Mouse (Mus musculus) spleen, embryonic (tissue): ENCODE measurements at regions not wholly inside any gene's neighbourhood (a gene's known extent, or its start where the extent isn't known, plus 50 kb on each side); places are given as distances from the start of the nearest gene placed in this dataset.

Source experiments
- CTCF ChIA-PET: fragments of 350-600 bp; sonication (Branson Sonifier 250); formaldehyde crosslinking; loops from one replicate; lab custom pipeline; 2022; lab: Charles Lee

DNA sequence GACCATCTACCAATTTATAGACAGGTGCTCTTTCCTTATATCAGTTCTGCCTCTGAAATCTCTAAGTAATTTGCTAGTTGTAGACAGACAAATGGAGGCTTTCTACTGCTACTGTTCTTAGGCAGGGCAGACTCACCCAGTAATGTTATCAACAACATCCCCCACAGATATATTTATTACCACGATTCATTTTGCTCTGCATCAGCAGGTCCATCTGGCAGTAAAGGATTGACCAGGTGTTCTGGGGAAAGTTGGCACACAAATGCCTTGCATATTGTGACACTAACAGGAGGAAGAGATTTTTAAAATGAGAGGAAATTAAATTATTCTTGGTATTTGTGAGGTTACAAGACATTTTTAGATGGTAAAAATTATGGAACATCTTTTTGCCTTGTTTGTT is 627.3 kb upstream of the Tmprss15 start:
- CTCF ChIA-PET = no interaction called here

DNA sequence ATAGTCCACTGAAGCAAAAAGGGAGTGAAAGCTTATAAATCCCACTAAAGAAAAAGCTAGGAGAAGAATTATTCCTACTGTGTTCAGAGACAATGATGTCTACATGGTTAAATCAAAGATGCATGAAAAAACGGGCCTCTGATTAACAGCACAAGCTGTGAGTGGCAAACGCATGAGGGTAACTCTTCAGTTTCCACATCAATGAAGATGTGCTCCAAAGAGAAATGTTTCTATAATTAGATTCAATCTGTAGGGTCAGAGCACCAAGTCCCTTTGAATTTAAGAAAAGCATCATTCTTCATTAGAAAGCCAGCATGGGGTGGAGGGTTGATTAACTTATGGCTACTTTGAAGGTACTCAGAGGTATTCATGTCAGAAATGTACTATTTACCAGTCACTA is 601.5 kb upstream of the Tmprss15 start:
- CTCF ChIA-PET = no interaction called here

DNA sequence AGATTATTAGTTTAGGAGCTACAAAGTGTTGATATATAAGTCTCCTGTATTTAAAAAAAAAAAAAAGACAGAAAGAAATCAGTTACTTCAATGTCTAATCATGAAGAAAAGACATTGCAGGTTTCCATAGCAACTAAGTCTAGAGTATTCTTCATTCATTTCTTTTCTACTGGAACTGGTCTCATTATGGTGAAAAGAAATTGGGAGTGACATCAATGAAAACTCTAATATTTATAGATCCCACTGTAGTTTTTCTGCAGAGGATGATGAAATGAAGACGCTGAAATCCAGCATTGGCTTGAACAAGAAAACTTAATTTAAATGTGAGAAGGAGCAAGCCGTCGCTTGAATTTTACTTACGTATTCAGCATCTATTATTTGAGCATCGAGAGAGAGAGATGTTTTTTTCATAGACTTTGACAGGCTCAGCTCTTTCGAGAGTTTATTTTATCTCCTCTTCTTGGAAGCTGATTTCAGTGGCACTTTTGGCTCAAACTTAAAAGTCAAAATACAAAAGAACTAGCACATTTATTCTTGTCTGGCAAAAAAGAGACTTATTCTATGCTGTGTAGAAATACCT is 560.4 kb upstream of the Tmprss15 start:
- CTCF ChIA-PET = no interaction called here

DNA sequence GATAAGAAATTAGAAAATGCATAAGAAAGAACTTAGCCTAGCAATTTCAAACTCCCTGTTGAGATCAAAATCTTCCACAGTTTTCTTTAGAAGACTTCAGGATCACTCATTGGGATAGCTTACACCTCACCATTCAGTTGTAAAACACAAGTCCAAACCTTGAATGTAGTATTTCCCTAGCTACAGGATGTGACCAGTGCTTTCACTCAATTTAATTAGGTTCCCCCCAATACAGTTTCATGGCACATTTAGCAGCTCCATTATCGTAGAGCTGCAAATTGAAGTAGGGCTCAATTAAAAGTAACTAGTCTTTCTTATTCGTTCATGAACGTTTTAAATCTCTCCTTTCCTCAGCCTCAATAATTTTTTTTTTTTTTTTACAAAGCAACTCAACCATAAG is 550.0 kb upstream of the Tmprss15 start:
- CTCF ChIA-PET = no interaction called here

DNA sequence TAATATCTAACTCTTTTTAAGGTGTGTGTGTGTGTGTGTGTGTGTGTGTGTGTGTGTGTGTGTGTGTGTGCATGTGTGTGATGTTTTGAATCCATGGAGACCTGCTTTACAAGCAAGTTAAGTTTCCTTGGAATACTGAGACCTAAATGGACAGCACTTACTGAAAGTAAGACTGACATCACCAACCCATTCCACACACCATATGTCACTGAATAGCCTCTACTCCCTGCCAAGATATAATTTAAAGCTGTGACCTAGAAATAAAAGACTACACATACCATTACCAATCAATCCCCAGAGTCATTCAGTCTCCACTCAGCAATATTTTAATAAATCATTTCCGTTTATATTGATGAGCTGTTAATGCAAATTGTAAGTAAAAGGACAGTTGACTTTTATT is 536.2 kb upstream of the Tmprss15 start:
- CTCF ChIA-PET = no interaction called here

DNA sequence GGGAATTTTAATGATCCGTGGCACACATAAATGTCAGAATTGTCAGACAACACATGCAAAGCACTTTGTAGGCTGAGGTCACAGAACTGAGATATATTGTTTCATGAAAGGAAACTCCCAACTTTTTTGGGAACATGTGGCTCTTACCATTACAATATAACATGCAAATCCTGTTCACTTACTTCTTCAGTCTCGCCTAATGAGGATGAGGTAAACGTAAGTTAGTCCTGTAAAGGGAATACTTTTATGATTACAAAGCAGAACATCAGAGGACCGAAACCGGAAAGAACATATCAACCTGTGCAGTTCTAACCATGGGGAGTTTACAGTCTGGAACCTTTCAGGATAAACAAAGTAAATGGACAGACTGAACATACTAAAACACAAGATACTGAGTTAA is 520.1 kb upstream of the Tmprss15 start:
- CTCF ChIA-PET = no interaction called here

DNA sequence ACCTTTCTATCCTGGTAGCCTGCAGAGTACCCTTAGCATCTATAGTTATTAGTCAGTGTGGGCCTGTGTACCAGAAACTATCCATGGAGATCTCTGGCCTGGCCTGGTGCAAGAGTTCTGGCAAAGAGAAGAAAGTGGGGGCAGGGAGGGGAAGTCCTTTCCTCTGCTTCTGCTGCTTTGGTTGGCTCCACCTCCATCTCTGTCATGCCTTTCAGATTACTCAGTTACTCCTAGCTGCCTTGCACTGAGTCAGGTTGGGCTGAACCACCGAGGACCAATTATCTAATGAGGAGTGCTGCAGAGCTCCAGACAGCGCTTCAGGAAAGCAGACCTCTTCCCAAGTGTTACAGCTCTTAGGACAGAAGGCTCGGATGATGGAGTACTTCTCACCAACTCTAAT is 500.0 kb upstream of the Tmprss15 start:
- CTCF ChIA-PET = no interaction called here

DNA sequence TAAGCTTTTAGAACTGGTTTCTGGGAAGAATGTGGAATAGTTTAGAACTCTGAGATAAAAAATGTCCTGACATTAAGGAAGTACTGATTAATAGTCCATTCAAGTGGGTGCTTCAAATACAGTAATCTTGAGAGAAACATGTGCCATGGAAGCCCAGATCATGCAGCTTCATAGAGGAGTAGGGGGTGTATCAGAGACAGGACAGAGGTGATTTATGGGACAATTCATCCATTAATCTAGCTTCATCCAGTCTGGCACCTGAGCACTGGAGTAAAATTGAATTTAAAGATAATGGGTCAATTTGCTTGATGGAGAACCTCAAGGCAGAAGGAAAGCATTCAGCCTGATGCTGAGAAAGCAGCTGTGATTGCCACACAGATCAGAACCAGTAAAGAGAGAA is 494.8 kb upstream of the Tmprss15 start:
- CTCF ChIA-PET = no interaction called here

DNA sequence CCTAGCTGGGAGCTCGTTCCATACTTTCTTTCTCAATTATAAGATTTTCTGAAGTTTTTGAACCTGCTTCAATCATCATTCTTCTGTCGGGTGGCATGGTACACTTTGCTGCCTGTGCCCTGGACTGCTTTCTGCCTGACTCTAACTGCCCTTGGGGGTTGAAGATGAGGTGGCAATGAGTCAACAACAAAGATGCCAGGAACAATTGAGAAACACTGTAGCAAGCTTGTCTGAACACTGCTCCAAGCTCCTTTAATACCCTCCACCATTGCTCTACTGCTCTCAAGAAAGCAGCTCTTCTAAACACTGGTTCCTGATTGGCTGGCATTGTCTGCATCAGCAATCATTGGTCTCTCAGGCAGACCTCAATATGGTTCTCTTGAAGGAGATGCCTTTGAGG is 480.0 kb upstream of the Tmprss15 start:
- CTCF ChIA-PET = no interaction called here

DNA sequence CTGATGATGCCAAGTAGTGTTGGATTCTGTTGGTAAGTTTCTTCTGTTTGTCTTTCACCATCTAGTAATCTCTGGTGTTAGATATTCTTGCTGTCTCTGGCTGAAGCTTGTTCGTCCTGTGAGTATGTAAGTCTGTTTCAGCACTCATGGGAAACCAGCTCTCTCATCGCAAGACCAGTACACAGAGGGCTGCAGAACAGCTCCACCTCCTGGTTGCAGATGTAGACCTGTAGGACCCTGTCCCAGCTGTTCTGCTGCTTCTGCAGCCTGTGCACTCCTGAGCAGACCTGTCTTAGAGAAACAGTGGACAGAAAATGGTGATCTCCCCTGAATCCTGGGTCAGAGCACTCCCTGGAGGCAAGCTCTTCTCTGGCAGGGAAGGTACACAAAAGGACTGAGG is 443.5 kb upstream of the Tmprss15 start:
- CTCF ChIA-PET = no interaction called here

DNA sequence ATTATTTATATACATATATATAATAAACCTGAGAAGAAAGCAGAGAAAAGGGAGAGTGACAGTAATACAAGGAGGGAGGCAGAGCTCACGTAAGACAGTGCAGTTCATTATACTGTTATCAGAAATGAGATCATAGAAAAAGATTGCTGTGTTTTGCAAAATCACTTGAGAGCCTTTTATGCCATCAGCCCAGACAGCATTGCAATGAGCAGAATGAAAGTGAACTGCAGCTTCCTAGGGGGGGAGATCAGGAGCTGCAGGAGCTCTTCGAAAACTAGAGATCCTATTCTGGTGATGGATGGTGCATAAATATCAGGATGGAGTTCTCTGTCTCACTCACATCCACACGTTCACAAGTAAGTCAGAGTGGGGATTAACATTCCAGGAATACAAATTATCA is 401.6 kb upstream of the Tmprss15 start:
- CTCF ChIA-PET = interaction anchor here (0.5 kb wide), 1 partner anchor 31 kb away, joined by 3 read pairs; no protein-coding TSS in a partner anchor

DNA sequence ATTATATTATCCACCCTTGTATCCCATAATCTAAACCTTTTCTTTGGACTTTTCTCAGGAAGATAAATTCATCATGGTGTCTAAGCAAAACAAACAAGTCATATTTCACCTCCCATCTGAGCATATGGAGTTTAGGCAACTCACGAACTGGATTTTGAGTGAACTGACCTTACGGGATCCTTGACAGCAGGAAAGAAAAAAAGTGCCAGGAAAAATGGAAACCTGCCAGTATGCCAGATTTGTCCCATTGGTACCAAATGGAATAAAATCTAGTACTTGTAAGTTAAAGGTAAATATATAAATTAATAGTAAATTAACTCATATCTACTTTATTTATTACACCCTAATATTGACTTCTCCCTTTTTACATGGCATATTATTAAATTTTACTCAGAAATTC is 360.0 kb upstream of the Tmprss15 start:
- CTCF ChIA-PET = no interaction called here

DNA sequence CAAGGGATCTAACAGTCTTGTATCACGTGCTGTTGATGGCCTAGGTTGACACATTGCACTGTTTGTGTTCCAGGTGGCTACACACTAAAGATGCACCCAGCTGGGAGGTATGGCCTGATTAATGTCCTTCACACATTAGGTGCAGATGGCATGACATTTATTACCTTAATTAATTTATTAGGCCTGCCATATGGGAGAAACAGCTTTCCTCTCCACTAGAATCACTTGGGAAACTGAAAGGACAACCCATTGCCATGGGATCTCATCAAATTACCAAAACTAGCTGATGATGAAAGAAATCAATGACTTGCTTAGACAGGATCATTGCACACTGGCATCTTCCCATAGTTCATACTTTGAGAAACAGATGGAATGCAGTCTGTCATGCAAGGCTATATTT is 358.8 kb upstream of the Tmprss15 start:
- CTCF ChIA-PET = no interaction called here

DNA sequence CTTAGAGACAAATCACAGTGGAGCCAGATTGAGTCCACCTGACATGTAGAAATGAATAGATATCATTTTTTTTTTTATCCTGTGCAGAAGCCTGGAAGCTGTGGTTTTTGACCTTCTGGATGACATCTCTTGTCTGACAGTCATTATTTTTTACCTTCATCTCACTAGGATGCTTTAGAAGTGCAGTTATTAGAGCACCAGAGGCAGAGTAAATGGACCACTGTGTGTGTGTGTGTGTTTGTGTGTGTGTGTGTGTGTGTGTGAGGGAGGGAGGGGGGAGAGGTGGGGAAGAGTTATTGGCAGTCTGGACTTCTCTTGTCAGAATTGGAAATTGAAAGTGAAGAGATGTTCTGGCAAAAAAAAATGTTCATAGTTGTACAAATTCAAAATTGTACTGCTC is 316.5 kb upstream of the Tmprss15 start:
- CTCF ChIA-PET = no interaction called here

DNA sequence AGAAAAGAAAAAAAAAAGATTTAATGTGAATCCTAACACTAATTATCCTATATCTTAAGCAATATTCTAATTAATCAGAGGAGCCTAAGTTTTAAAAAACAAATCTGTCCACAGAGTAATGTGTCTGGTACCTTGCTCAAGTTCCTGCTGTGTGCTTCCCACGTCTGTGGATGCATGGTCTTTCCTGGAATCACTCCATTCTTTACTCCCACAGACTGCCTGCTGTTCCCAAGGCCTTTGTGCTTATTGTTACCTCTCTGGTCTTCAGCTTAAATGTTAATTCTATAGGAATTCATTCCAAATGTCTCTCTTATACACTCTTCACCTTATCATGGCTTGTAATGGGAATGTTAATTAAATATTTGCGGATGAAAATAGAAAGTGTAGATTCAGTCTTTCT is 315.3 kb upstream of the Tmprss15 start:
- CTCF ChIA-PET = no interaction called here

DNA sequence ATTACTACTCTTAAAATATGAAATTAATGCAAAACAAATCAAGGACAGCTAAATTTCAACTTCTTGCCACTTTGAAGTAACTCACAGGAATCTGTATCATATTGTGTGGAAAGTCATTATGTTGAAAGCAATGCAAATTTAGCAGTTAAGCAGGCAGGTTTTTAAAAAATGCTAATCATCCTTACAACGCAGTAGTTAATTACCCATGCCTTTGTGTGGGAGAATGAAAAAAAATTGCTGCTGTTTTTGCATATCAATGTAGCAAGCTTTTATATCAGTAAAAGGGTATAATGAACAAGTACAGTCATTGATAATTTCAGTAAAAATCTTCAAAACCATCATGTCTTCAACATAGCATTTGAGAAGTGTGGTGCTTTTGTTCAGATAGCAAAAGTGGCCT is 313.2 kb upstream of the Tmprss15 start:
- CTCF ChIA-PET = no interaction called here

DNA sequence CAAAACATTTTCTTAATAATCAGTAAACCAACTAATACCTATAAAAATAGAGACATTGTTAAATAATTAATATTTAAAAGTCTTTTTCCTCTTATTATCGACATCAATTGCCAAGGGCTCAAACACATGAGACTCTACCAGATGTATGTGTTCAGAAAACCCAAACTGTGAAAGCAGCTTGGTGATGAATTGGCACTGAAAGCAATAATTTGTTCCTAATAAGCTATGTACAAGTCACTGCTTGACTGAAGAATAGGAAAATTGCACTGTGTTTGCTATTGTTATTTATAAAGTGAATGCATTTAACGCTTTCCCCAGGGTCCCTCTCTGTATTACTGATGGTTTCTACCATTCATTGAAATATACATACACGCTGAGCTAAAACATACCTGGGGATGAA is 309.2 kb upstream of the Tmprss15 start:
- CTCF ChIA-PET = no interaction called here

DNA sequence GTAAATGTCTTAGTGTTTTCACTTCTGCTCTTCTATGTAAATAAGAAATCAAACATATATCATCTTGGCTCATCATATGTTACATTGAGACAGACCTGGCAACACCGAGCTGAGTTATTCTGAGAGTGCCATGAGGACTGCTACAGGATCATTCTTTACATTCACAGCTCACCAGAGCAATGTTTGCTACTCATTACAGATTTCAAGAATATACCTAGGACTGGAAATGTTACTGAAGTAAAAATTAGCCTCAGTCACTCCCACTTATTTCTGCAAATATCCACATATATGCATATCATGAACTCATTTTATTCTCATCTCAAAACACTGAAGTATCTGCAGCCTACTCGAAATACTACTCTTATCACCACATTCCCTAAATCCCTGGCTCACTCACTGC is 307.6 kb upstream of the Tmprss15 start:
- CTCF ChIA-PET = interaction anchor here (0.6 kb wide), 1 partner anchor 83 kb away, joined by 3 read pairs; no protein-coding TSS in a partner anchor

DNA sequence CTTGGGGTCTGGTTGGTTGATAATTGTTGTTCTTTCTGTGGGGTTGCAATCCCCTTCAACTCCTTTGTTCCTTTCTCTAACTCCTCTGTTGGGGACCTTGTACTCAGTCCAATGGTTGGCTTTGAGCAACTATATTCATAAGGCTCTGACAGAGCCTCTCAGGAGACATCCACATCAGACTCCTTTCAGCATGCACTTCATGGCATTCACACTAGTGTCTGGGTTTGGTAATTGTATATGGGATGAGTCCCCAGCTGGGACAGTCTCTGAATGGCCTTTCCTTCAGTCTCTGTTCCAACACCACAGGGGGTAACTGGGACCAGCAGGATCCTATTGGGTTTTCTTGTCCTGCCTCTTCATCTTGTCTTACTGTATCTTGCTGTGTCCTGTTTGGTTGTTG is 303.5 kb upstream of the Tmprss15 start:
- CTCF ChIA-PET = no interaction called here

DNA sequence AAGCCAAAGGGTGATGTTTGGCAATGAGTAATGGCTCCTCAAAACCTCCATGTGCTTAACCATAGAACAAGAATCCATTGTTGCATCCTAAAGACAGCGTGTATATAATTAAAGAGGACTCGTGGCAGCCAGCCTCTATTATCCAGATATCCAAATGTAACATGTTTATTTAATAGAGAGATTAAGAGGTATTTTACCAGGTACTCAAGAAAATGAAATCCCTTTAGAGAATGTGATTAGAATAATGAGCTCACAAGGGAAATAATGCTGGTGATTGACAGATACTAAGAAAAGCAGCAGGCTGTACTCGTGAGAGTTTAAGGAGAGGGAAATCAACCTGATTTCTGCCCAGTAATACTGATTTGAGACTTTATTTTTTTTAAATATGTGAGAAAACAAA is 295.5 kb upstream of the Tmprss15 start:
- CTCF ChIA-PET = no interaction called here

DNA sequence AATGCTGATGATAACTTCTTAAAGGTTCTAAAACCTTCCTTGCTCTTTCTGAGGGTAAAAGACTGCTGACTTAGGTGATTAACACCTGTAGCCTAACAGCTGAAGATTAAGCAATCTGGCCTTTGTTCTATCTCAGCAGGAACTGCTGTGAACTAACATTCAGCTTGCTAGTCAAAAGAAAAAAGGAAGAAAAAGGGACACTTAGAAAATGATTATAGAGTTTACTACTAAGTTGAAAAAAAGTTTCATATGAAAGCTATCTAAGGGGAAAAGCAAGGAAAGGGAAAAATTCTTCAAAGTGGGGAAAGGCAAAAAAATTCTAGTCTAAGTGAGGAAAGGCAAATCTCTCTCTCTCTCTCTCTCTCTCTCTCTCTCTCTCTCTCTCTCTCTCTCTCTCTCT is 259.2 kb upstream of the Tmprss15 start:
- CTCF ChIA-PET = no interaction called here

DNA sequence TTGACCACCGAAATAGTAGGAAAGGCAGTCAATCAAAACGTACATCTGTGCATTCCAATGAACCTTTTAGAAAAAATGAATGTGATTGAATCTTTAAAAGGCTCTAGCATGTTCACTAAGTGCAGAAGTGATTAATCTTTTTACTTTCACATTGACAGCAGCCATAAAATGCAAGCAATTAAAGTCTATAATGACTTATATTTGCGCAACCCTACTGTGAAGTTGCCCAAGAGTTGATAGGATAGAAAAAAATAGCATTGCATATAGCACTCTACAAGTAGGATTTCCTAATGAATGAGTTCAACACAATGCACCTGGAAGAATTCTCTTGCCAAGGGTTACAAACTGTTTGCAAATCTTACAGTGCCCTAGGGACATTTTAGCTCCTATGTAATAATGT is 251.6 kb upstream of the Tmprss15 start:
- CTCF ChIA-PET = no interaction called here

DNA sequence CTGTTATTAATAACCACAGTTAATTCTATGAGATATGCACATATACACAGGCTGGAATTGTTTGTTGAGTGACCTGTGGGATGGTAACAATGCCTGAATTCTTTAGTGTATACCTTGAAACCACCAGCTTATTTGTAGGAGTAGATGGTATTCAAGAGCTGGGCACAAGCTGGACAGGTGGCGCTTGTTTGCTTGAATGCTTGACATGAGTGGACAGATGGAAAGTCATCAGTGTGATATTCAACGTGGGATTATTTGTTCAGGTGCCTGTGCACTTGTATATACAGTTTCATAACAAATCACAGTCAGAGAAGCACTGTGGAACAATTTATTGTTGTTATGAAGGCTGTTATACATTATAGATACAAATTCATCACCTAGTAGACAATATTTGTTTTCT is 245.5 kb upstream of the Tmprss15 start:
- CTCF ChIA-PET = no interaction called here

DNA sequence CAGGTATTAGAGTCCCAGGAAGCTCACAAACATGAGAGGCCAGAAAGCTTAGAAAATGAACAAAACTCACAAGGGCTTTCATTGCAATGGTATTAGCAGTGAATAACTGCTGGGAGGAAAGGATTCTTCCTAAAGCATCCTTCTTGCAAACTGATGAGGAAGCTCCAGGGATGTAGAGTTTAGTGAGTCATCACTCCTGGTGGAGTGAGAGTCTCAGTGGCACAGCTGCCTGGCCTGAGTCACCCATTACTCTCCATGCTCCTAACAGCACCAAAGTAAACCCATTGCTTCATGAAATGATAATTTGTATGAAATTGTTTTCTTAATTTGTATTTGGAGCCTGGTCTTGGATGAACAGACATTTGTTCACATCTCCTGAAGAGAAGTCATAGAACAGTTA is 245.1 kb upstream of the Tmprss15 start:
- CTCF ChIA-PET = no interaction called here

DNA sequence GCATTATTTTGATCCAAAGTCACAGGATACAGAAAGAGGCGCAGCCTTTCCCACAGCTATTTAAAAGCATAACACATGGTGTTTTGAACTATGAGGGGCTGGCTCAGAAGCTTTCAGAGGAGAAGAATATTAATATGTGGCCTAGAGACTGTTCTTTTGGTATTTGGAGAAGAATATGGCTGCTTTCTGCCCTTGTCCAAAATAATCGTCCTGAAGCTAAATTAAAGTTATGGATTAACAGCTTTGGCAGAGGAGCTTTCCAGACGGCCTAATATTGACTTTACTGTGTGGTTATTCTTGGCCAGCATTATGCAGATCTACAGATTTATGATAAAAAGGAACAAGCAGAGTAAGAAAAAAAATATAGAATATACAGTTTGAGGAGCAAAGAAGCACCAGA is 222.4 kb upstream of the Tmprss15 start:
- CTCF ChIA-PET = no interaction called here
